ENCODE assay signal across 8 mouse cellular contexts in the genomic region with DNA sequence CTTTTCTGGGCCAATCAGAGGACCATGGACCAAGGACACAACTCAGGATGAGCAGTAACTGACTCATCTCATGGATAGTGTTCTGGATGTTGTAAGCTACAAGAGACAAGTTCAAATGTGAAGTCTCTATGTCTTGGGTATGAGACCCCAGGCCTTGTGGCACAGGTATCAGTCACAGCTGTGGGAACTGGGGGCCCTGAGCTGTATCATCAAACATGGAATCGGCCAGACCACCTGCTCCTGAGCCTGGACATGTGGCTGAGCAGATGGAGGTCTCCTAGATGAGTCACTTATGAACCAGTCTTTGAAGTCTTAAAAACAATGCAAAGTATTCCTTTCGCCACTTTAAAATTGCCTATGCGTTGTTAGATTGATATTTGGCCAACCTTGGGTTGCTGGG.
"Had no signal": no experiment of that assay in that cellular context is flagged by ENCODE, and none has a peak within 500 bp of the region (broad histone marks: within the 10 kb centered on the region; RNA-seq: fewer than 3 reads in every experiment).

No protein-coding gene starts in this region.

- DNase-seq: liver, postnatal 0 days; lung, adult 2 months; lung, postnatal 14 days; lung, postnatal 36 days; right cerebral cortex, postnatal 14 days; thymus, adult 2 months; thymus, postnatal 25 days; thymus, postnatal 4 days had no signal
